Mouse (Mus musculus) small intestine, adult 2 months (tissue): Measurements from ENCODE around the gene H2-Q10.

ENCODE experiments used
- CTCF ChIP-seq: fragments of 200-500 bp; IDR thresholded peaks from 2 replicates; pipeline ENCODE4 v1.5.1; 2012; ENCODE audit warnings: low read depth, mild to moderate bottlenecking, control low read depth, inconsistent platforms, low read length, moderate library complexity, mixed read lengths; ENCODE audit not compliant: insufficient replicate concordance, insufficient read length; ENCODE audit errors: extremely low read depth
- POLR2A ChIP-seq: fragments of 200-500 bp; IDR thresholded peaks from 2 replicates; pipeline ENCODE4 v1.6.1; 2012; ENCODE audit warnings: low read depth, mild to moderate bottlenecking, control low read depth, inconsistent platforms, low read length, moderate library complexity

DNA sequence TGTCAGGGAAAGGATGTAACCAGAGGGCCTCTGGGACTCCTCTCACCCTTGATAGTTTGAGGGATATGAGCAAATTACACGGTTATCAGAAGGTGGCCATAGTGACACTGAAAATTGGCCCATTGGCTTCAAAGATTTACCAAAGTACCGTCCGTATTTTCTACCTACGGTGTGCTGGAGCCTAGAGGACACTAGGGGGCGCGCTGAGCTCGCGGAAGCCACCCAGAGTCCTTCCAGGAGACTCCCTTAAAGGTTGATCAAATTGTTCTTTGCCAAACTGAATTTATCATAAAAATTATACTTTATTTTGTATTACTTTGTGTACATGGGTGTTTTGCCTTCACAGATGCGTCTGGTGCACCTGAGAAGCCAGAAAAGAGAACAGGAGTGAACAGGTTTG lies 14.2 kb downstream of the H2-Q10 start:
- TF ChIP-seq CTCF (peak; percentile 95), POLR2A (no peak)
